Mouse (Mus musculus): ENCODE measurements at regions not wholly inside any gene's neighbourhood (a gene's known extent, or its start where the extent isn't known, plus 50 kb on each side); places are given as distances from the start of the nearest gene placed in this dataset.

GRCm38 (mm10) chr6:117544276-117545196, 296.4 kb upstream of the Zfp637 start:
- in situ Hi-C loops (cut with MboI; ENCODE audit: unreplicated experiment in 2 of 2): no loop called here

DNA sequence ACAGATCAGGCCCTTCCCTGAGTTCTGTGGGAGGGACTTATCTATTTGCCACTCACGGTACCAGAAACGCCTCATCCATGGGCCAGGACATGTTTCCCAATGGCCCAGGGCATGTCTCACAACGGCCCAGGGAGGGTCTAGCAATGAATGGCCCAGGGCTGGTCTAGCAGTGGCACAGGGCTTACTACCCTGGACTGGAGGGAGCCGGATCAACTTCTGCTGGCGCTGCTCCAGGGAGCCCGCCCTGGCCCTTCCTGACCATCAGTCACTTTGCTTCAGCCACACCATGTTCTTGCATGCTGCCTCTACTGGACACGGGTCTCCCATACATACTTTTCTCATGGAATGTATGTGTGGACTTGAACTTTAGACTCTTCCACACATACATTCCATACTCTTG, 290.1 kb upstream of the Zfp637 start:
- in situ Hi-C loops (cut with MboI; ENCODE audit: unreplicated experiment in 2 of 2): no loop called here

DNA sequence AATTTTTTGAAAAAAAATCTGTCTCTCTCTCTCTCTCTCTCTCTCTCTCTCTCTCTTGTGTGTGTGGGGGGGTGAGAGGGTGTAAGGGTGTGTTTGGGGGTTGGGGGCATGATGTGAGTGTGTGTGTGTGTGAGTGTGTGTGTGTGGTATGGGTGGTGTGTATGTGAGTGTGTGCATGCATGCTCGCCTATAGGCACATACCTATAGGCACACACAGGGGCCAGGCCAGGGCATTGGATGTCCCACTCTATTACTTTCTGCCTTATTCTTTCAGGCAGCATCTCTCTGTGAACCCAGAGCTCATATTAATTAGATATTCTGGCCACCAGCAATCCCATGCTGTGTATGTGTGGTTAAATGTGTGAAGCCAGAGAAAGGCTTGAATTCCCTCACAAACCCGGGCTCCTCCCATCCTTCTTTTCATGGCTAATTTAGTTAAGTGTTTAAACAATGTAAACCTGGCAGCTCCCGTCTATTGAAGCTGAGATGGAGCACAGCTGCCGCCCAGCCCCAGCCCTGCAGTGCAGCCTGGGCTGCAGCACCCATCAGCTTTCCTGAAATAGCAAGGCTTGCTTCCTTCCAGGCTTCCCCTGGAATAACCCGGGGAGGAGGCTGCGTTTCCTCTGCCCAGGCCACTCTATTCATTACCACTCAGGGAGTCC, 288.8 kb upstream of the Zfp637 start:
- in situ Hi-C loops (cut with MboI; ENCODE audit: unreplicated experiment in 2 of 2): no loop called here

GRCm38 (mm10) chr6:117563159-117563558, 277.8 kb upstream of the Zfp637 start:
- in situ Hi-C loops (cut with MboI; ENCODE audit: unreplicated experiment in 2 of 2): no loop called here

DNA sequence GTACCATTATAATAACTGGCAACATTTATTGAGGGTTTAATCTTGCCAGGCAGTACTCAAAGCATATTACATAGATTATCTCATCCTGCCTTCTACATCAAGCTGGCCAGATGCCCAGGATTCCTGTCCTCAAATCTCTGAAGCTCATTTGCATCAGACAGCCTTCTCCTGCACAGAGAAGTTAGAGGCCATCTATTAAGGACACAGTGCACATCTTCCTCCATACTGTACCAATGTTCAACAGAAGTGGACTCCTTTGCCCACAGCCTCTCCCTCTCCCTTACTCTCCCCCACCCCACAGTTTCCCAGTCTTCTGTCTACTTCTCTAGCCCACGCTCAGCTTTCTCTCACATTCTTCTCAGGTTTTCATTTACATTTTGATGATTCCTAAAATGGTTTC, 277.3 kb upstream of the Zfp637 start:
- in situ Hi-C loops (cut with MboI; ENCODE audit: unreplicated experiment in 2 of 2): no loop called here

DNA sequence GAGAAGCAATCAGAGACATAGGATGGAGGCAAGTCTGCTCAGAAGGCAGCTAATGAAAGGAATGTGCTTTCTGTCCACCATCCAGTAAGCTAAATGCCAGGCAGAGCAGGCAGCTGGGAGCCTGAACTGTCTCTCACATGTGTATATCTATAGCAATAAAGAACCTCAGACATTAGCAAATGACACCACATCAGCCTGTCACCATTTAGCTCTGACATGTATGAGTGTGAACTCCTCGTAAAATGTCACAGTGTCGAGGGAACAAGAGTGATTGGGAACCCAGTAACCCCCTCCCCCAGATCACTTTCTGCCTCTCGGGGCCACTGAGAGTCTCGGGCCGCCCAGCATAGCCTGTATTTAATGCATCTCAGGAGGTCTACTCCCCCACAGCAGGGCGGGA, 274.2 kb upstream of the Zfp637 start:
- in situ Hi-C loops (cut with MboI; ENCODE audit: unreplicated experiment in 2 of 2): no loop called here

- in situ Hi-C loops (cut with MboI; ENCODE audit: unreplicated experiment in 2 of 2): no loop called here
Measured at GRCm38 (mm10) chr6:117567691-117568090, 273.3 kb upstream of the Zfp637 start.

- in situ Hi-C loops (cut with MboI; ENCODE audit: unreplicated experiment in 2 of 2): no loop called here
Measured at GRCm38 (mm10) chr6:117569576-117570326, 271.2 kb upstream of the Zfp637 start.

- in situ Hi-C loops (cut with MboI; ENCODE audit: unreplicated experiment in 2 of 2): no loop called here
Measured at GRCm38 (mm10) chr6:117570346-117570745, 270.6 kb upstream of the Zfp637 start.

DNA sequence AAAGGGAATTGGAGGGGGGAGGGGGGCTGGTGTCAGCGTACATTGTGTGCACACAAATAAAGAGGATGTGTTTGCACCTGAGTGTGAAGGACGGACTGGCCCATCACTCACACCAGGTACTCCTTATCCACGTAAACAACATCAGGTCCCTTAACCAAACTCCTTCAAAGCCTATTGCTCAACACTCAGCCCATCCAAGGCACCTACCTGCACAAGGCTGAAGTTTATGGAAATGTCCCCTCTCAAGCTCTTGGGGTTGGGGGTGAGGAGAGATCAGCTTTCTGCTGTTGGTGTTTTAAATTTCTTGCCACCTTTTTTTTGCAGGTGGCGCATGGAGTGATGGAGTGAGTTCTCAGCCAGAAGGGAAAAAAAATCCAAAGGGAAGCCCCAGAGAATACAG, 270.2 kb upstream of the Zfp637 start:
- in situ Hi-C loops (cut with MboI; ENCODE audit: unreplicated experiment in 2 of 2): no loop called here

DNA sequence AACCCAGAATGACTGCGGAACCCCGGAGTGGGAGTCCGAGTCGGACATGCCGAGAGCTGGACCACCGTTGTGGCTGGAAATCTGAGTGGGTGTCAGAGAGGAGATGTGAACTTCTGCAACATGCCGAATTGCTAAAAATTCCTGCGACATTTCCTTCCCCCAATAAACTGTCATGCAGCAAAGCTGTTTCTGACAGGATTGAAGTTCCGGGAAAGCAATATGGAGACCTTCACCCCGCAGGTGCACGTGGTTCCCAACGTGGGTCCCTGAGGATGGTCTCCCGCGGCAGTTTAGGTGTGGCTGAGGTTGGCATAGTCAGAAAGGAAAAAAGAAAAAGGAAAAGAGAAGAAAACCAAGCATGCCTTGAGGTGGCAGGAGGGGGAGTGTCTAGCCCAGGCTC, 269.0 kb upstream of the Zfp637 start:
- in situ Hi-C loops (cut with MboI; ENCODE audit: unreplicated experiment in 2 of 2): no loop called here

GRCm38 (mm10) chr6:117573371-117573770, 267.6 kb upstream of the Zfp637 start:
- in situ Hi-C loops (cut with MboI; ENCODE audit: unreplicated experiment in 2 of 2): no loop called here

DNA sequence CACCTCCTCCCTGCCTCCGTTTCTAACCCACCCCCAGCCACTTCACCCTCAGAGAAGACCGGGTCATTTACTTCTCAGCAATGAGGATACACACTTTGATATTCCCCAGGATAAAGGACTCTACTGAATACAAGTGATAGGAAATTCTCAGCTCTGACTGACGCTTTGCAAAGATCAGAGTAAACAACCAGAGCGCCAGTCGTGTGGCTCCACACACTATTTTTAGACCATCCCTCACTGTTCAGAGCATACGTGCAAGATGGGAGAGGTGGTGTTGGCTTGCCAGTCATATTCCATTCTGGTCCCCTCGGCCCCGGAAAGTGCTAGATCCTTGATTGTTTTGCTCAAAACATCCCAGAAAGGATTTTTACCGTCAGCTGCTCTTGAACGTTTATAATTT, 266.8 kb upstream of the Zfp637 start:
- in situ Hi-C loops (cut with MboI; ENCODE audit: unreplicated experiment in 2 of 2): no loop called here

- in situ Hi-C loops (cut with MboI; ENCODE audit: unreplicated experiment in 2 of 2): no loop called here
Measured at GRCm38 (mm10) chr6:117575057-117575456, 265.9 kb upstream of the Zfp637 start.

- in situ Hi-C loops (cut with MboI; ENCODE audit: unreplicated experiment in 2 of 2): no loop called here
Measured at GRCm38 (mm10) chr6:117576021-117576420, 265.0 kb upstream of the Zfp637 start.

DNA sequence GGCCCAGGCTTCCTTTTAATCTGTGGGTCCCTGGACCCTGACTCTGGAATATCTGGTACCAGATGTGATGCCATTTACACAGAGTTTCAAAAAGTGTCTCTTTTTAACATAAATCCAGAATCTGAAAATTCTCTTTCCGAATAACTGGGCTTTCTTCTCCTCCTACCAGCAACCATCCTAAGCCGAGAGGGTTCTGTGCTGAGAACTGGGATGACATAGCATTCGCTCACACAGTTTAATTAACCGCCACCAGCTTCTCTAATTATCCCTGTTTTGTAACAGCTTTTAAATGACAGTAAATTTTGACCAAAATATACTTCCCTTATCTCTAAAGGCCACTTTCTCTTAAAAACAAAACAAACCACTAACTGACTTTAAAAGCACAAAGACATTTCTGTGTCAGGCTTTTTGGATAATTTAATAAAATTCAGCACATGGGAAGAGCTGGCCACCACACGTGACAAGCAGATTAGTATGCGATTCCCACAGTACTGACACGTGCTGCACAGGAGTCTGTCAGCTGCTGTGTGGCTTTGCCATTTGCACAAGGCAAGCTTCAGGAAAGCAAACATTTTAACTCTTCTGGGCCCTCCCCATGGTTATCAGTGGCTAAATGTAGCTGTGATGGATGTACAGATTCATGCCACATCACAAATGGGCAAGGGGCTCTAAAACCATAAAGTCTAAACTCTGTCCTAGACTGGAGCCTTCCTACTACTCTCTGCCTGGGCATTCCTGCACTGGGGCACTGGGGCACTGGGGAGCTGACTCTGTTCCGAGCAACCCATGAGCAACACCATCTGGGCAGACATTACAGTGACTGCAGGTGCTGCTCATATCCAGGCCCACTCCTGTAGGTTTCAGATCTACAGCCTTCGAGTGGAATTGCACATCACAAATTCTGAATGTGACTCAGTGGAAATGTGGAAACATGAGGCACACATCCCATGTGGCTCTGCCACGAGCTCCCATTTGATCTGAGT, 263.1 kb upstream of the Zfp637 start:
- in situ Hi-C loops (cut with MboI; ENCODE audit: unreplicated experiment in 2 of 2): no loop called here

DNA sequence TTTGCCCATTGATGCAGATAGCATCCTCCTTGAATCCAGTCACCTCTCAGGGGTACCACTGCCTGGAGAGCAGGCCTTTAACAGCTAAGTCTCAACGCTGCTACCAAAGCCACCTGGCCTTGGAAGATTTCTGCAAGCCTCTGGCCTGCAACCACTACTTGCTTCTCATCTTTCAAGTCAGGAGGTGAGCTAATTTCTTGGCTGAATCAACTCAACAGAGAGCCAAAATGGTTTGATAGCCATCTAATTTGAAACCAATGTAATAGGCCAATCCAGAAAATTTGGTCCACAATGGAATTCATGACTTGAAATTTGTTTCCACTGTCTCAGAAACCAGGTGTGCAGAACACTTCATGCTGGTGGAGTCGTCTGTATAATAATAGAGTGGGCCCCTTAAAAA, 260.0 kb upstream of the Zfp637 start:
- in situ Hi-C loops (cut with MboI; ENCODE audit: unreplicated experiment in 2 of 2): loop anchor here in 1 of 2 experiments (5.0 kb wide), 1 partner anchor 409 kb away; no protein-coding TSS in a partner anchor

GRCm38 (mm10) chr6:117583121-117583520, 257.9 kb upstream of the Zfp637 start:
- in situ Hi-C loops (cut with MboI; ENCODE audit: unreplicated experiment in 2 of 2): loop anchor here in 1 of 2 experiments (5.0 kb wide), 1 partner anchor 411 kb away; no protein-coding TSS in a partner anchor

DNA sequence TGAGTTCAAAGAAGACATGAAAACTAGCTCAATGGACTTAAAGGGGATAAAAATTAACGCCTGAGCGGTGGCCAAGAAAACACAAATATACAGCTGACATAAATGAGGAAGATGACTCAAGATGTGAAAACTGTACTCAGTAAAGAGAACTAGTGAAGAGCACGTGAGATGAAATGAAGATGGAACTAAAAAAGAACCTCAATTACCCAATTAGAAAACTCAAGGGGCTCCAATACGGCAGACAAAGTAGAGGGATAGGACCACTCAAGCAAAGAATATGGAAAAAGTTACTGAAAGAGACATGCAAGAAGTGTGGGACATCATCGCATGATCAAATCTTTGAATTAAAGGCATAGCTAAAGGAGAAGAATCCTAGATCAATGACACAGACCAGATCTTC, 256.4 kb upstream of the Zfp637 start:
- in situ Hi-C loops (cut with MboI; ENCODE audit: unreplicated experiment in 2 of 2): loop anchor here in 1 of 2 experiments (5.0 kb wide), 1 partner anchor 412 kb away; no protein-coding TSS in a partner anchor

All from v-Abl transformed pro-B cells (cell line).